Mouse (Mus musculus): ENCODE measurements at regions not wholly inside any gene's neighbourhood (a gene's known extent, or its start where the extent isn't known, plus 50 kb on each side); places are given as distances from the start of the nearest gene placed in this dataset.

DNA sequence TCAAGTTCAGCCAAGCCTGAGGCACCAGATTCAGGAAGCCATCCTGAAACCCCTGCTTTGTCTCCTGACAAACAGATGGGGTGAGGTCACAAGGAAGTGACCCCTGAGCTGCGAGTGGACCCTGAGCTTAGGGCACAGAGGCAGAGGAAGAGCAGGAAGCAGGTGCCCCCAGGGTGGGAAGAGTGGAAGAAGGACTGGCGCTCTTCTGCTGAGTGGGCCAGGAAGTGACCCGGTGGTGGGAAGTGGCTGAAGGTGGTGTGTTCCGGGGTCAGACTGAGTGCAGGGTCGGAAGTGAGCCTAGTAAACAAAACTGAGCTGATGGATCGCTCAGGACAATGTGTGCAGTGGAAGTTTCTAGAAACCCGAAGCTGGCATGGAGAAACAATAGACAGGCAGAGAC lies 57.2 kb upstream of the Unc5b start:
- DNase-seq, result no peak

DNA sequence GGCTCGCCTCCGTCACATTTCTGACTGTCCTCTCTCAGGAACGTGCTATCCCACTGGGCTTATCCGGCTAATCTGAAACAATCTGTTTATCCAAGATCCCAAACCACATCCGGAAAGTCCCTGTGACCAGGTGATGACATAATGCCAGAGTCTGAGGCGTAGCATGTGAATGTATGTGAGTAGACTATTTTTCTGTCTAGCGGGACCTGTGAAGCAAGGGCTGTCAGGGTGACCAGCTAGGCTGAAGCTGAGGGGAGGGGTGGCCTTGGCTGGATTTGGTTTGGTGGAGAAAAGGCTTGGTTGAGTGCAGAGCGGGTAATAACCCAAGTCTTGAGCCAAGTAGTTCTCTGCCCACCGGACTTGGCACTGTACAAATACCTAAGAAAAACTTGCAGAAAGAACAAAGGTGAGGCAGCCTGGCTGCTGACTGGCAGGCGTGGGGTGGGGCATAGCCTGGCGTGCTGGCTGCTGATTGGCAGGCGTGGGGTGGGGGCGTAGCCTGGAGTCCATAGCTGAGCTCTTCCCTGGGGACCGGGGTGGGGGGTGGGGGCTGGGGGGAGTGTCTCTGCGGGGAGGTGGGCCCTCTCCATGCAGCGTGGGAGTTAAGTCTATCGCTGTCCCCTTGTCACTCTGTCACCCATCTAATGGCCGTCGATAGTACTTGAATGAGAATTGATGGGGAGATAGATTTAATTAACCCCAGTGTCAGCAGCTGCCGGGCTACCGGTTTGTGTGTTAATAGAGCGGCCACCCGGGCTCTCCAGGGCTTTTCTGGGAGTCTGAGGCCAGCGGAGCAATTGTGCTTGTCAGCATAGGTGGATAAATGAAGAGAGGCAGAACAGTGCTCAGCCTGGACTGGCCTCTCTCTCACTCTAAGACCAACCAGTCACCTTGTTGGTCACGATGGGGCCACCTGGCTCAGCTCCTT lies 54.2 kb upstream of the Unc5b start:
- no peak for DNase-seq

DNA sequence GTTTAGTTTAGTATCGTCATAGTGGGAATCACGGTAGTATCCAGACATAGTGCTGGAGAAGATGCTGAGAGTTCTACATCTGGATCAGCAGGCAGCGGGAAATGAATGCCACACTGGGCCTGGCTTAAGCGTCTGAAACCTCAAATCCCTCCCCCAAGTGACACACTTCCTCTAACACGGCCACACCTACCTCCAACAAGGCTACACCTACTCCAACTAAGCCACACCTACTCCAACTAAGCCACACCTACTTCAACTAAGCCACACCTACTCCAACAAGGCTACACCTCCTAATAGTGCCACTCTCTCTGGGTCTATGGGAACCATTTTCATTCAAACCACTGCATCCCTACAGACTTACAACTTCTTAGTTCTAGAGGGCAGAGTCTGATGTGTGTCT lies 53.4 kb upstream of the Unc5b start:
- DNase-seq, result no peak
